Mouse (Mus musculus) kidney, embryonic 14.5 days (tissue): ENCODE data around the gene Vamp4. TPM values are rescaled to one million over a fixed set of nuclear protein-coding genes. Genes with fewer than 3 reads are reported as not detected.

Experiments used
- ATAC-seq: fragments of 200-750 bp; cut with Nextera tagmentation; 2 replicates; pipeline ENCODE4 v1.8.0; 2017; ENCODE audit warnings: moderate number of reproducible peaks, mild to moderate bottlenecking, moderate TSS enrichment, moderate library complexity; ENCODE audit not compliant: low FRiP score, low TSS enrichment
- H3K27ac ChIP-seq: fragments of 300-500 bp; sonication (generic); 2 replicates; pipeline ENCODE4 v1.5.1; 2014; ENCODE audit warnings: low read depth, mild to moderate bottlenecking, low read length, moderate library complexity, mixed read lengths
- H3K27me3 ChIP-seq: fragments of 300-500 bp; sonication (generic); 2 replicates; pipeline ENCODE4 v1.6.1; 2014; ENCODE audit warnings: mild to moderate bottlenecking, low read length; ENCODE audit not compliant: control insufficient read depth, insufficient read depth
- H3K36me3 ChIP-seq: fragments of 300-500 bp; sonication (generic); 2 replicates; pipeline ENCODE4 v1.6.1; 2014; ENCODE audit warnings: low read length, mixed read lengths; ENCODE audit not compliant: control insufficient read depth, insufficient read depth
- H3K4me1 ChIP-seq: fragments of 300-500 bp; sonication (generic); 2 replicates; pipeline ENCODE4 v1.6.1; 2014; ENCODE audit warnings: low read length, mixed read lengths; ENCODE audit not compliant: control insufficient read depth, insufficient read depth
- H3K4me2 ChIP-seq: fragments of 300-500 bp; sonication (generic); replicated peaks from 2 replicates; pipeline ENCODE4 v1.6.1; 2014; ENCODE audit warnings: low read depth, mild to moderate bottlenecking, low read length
- H3K4me3 ChIP-seq: fragments of 300-500 bp; sonication (generic); 2 replicates; pipeline ENCODE4 v1.5.1; 2014; ENCODE audit warnings: mild to moderate bottlenecking, low read length
- H3K9ac ChIP-seq: fragments of 300-500 bp; sonication (generic); 2 replicates; pipeline ENCODE4 v1.6.1; 2014; ENCODE audit warnings: low read depth, mild to moderate bottlenecking, low read length, moderate library complexity
- H3K9me3 ChIP-seq: fragments of 300-500 bp; sonication (generic); 2 replicates; pipeline ENCODE4 v1.6.1; 2016; ENCODE audit warnings: low read length; ENCODE audit not compliant: control insufficient read depth
- WGBS: fragments of 180-500 bp; shearing (Covaris S2); extraction: QIAGEN DNeasy Blood & Tissue Kit; methylation state at CpG from one replicate; pipeline ENCODE4 v1.1.7; 2014; 5-methylcytosine and 5-hydroxymethylcytosine counted together
- polyA plus RNA-seq: library from polyadenylated mRNA; unstranded; fragments of >200 nt; fragmentation: Nextera tagmentation; extraction: Ambion mirVana; gene quantifications from 2 replicates; pipeline ENCODE4 v1.2.1, GENCODE M21; 2014

Vamp4 gene
- polyA plus RNA-seq, 1 experiment from 2014 or later, result 53.6 TPM

- no peak for ATAC-seq
- no peaks in the 10 kb centered on the region for H3K4me1 ChIP-seq
- H3K27ac ChIP-seq, result no peak overlapping the region
- H3K9ac ChIP-seq, result no peak overlapping the region
- no peak overlapping the region for H3K4me2 ChIP-seq
- no peaks in the 10 kb centered on the region for H3K27me3 ChIP-seq
- WGBS, result 95% methylated on average over 5 of the region's 5 CpGs
- H3K9me3 ChIP-seq, result no peaks in the 10 kb centered on the region
- H3K36me3 ChIP-seq, result peaks cover 15% of the 10 kb centered on the region; the same call in 1 of the 2 replicates
- H3K4me3 ChIP-seq, result no peak overlapping the region
Observed at GRCm38 (mm10) chr1:162599617-162600016, 29.3 kb downstream of the Vamp4 start.

GRCm38 (mm10) chr1:162601288-162601687 lies 31.0 kb downstream of the Vamp4 start:
- no peaks in the 10 kb centered on the region for H3K9me3 ChIP-seq
- H3K27ac ChIP-seq, result no peak overlapping the region
- no peak overlapping the region for H3K4me2 ChIP-seq
- H3K9ac ChIP-seq, result no peak overlapping the region
- peaks cover 15% of the 10 kb centered on the region; the same call in 1 of the 2 replicates for H3K36me3 ChIP-seq
- ATAC-seq, result no peak
- no peaks in the 10 kb centered on the region for H3K4me1 ChIP-seq
- no peak overlapping the region for H3K4me3 ChIP-seq
- no peaks in the 10 kb centered on the region for H3K27me3 ChIP-seq
- 71% methylated on average over 4 of the region's 4 CpGs for WGBS

- H3K4me1 ChIP-seq, result no peaks in the 10 kb centered on the region
- no peaks in the 10 kb centered on the region for H3K9me3 ChIP-seq
- H3K4me3 ChIP-seq, result no peak overlapping the region
- H3K36me3 ChIP-seq, result no peaks in the 10 kb centered on the region
- no peak for ATAC-seq
- WGBS, result 20% methylated on average over 1 of the region's 1 CpGs
- H3K27ac ChIP-seq, result no peak overlapping the region
- H3K27me3 ChIP-seq, result no peaks in the 10 kb centered on the region
- H3K9ac ChIP-seq, result no peak overlapping the region
- no peak overlapping the region for H3K4me2 ChIP-seq
Observed at GRCm38 (mm10) chr1:162608127-162608526, 37.8 kb downstream of the Vamp4 start.

DNA sequence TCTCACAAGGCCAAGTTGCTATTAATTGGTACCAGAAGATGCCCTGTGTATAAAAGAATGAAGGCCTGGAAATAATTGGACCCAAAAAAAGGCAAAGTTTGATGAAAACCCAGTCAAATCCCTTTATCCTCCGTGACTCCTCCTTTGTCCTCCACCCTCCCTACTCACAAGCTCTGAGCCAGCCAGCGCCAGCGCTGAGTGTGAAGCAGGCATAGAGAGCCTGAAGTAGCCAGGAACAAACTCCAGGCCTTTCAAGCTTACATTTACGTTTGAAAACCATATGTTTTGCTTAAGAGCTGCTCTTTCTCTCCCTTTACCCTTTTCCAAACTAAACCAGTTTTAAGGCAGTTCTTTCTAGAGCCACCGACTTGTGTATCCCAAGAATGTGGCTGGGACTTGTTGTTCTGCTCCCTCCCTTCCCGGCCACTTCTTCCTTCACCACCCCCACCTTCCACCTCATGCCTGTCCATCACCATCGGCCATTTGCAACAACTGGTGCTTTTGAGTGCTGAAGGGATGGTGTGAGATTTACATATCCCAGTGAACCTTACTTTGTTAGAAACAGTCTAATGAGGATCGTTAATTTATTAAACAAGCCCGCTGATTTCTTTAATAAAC lies 39.4 kb downstream of the Vamp4 start:
- Histone ChIP-seq H3K27ac (no peak overlapping the region), H3K4me2 (no peak overlapping the region), H3K9ac (no peak overlapping the region), H3K36me3 (no peaks in the 10 kb centered on the region), H3K4me3 (no peak overlapping the region), H3K4me1 (no peaks in the 10 kb centered on the region), H3K9me3 (no peaks in the 10 kb centered on the region), H3K27me3 (no peaks in the 10 kb centered on the region)
- no peak for ATAC-seq
- 49% methylated on average over 9 of the region's 9 CpGs for WGBS

- Histone ChIP-seq H3K4me3 (no peak overlapping the region), H3K9ac (no peak overlapping the region), H3K4me2 (no peak overlapping the region), H3K9me3 (no peaks in the 10 kb centered on the region), H3K4me1 (no peaks in the 10 kb centered on the region), H3K36me3 (no peaks in the 10 kb centered on the region), H3K27me3 (no peaks in the 10 kb centered on the region), H3K27ac (no peak overlapping the region)
- ATAC-seq, result no peak
- WGBS, result 89% methylated on average over 4 of the region's 4 CpGs
Observed at GRCm38 (mm10) chr1:162611191-162611590, 40.9 kb downstream of the Vamp4 start.

DNA sequence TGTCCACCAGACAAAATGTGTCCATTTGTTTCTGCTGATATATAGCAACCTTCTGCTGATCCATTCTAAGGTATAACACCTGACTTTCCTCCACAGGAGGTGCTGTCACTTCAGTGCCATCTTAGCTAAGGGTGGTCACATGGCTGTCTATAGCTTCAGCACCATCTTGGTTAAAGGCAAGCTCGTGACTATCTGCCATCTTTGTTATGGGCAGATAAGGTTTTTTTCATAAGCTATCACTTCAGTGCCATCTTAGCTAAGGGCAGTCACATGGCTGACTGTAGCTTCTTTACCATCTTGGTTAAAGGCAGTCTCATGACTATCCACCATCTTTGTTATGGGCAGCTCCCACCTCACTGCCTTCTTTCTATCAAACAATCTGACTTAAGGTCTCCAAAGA lies 45.2 kb downstream of the Vamp4 start:
- Histone ChIP-seq H3K36me3 (no peaks in the 10 kb centered on the region), H3K27ac (no peak overlapping the region), H3K4me3 (no peak overlapping the region), H3K4me2 (no peak overlapping the region), H3K9ac (no peak overlapping the region), H3K4me1 (no peaks in the 10 kb centered on the region), H3K9me3 (no peaks in the 10 kb centered on the region), H3K27me3 (no peaks in the 10 kb centered on the region)
- ATAC-seq, result 0 out of 2 replicates have a peak, but pooled peaks have one; percentile 20
- WGBS, result 84% methylated on average over 1 of the region's 1 CpGs

- Histone ChIP-seq H3K4me3 (no peak overlapping the region), H3K27ac (no peak overlapping the region), H3K4me2 (no peak overlapping the region), H3K9me3 (no peaks in the 10 kb centered on the region), H3K36me3 (no peaks in the 10 kb centered on the region), H3K27me3 (no peaks in the 10 kb centered on the region), H3K4me1 (no peaks in the 10 kb centered on the region), H3K9ac (no peak overlapping the region)
- ATAC-seq, result no peak
- 69% methylated on average over 4 of the region's 4 CpGs for WGBS
Observed at GRCm38 (mm10) chr1:162620487-162620886, 50.2 kb downstream of the Vamp4 start.

DNA sequence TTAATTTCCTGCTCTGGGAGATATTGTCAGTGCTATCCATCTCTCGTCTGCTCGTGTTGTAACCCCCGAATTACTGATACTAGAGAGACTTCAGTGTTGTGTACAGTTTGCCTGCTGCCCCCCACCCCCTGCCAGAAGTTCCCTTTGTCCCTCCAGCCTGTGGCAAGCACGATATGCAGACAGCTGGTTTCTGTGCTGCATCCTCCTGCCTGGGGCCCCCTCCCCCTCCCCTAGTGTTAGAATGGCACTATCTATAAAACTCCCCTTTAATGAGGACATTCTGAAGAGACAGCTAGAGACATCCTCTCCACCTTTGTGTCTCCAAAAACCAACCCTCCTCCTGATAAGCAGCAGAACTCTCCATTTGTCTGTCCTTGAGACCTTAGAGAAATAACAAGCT lies 53.6 kb downstream of the Vamp4 start:
- Histone ChIP-seq H3K27ac (no peak overlapping the region), H3K9ac (no peak overlapping the region), H3K4me1 (no peaks in the 10 kb centered on the region), H3K27me3 (no peaks in the 10 kb centered on the region), H3K4me2 (no peak overlapping the region), H3K9me3 (no peaks in the 10 kb centered on the region), H3K4me3 (no peak overlapping the region), H3K36me3 (no peaks in the 10 kb centered on the region)
- WGBS, result 23% methylated on average over 4 of the region's 4 CpGs
- no peak for ATAC-seq

GRCm38 (mm10) chr1:162625229-162625628 lies 54.9 kb downstream of the Vamp4 start:
- Histone ChIP-seq H3K27ac (no peak overlapping the region), H3K4me2 (no peak overlapping the region), H3K4me3 (no peak overlapping the region), H3K4me1 (no peaks in the 10 kb centered on the region), H3K9me3 (no peaks in the 10 kb centered on the region), H3K27me3 (no peaks in the 10 kb centered on the region), H3K9ac (no peak overlapping the region), H3K36me3 (no peaks in the 10 kb centered on the region)
- ATAC-seq, result no peak
- 68% methylated on average over 7 of the region's 7 CpGs for WGBS
